Mouse (Mus musculus) lung, postnatal 0 days (tissue): Measurements from ENCODE around the gene Ddhd1.
"Not testable (repeated sequence)": the region's sequence is repeated elsewhere in the genome, so short reads cannot be mapped to it uniquely, and the experiment has no call there.

Experiments used
- CTCF ChIP-seq: IDR thresholded peaks from 2 replicates; pipeline ENCODE4 v1.5.1; 2016; ENCODE audit warnings: antibody characterized with exemption, mild to moderate bottlenecking
- EP300 ChIP-seq: IDR thresholded peaks from 2 replicates; pipeline ENCODE4 v1.6.1; 2016; ENCODE audit warnings: antibody characterized with exemption, mild to moderate bottlenecking, control low read depth

DNA sequence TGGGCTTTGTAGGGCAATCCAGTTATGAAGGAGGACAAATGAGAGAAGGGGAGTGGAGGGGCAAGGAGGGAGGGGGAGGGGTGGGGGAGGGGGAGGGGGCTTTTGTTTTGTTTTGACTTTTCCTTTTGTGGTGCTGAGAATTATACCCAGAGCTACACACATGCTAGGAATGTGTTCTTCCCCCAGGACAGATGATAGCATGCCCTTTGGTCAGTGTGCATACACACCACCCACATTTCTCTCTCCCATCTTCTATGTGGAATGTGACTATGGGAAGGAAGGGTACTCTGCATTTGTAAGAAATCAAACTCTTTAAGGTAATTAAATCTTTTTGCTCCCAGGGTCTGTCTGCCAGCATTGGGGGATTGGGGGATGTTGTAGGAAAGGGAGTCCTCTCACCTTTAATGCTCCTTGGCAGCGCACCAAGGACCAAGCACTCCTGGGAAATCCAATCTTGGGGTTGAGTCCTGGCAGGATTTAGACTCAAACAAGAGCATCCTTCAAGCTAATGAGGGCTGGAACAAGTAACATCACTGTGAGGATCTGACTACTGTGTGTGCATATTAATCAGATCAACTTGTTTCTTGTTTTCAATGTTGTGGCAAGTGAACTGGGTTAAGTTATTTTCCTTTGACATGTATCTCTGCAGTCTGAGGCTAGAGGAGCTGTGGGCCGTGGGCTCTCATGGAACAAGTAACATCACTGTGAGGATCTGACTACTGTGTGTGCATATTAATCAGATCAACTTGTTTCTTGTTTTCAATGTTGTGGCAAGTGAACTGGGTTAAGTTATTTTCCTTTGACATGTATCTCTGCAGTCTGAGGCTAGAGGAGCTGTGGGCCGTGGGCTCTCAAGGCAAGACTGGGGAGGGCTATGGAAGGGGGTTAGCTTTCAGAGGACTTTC lies 76.8 kb downstream of the Ddhd1 start:
- TF ChIP-seq CTCF, EP300: not testable (repeated sequence)
